Mouse (Mus musculus) CH12.LX (cell line): ENCODE measurements around the gene Atf4. TPM values are rescaled to one million over a fixed set of nuclear protein-coding genes. Genes with fewer than 3 reads are reported as not detected.

Experiments
- DNase-seq: peaks from one replicate; pipeline ENCODE4 v3.0.0-alpha.2; 2013; ENCODE audit errors: extremely low read depth
- H3K27ac ChIP-seq: 2 replicates; pipeline ENCODE4 v1.5.1; 2012; ENCODE audit warnings: low read depth, mild to moderate bottlenecking, control low read depth, moderate library complexity; ENCODE audit not compliant: insufficient read depth
- H3K27me3 ChIP-seq: replicated peaks from 2 replicates; pipeline ENCODE3; 2012; ENCODE audit warnings: inconsistent platforms
- H3K36me3 ChIP-seq, 2 experiments: replicated peaks in 1 of 2; 2 replicates each; pipeline versions ENCODE3 to v1.6.1; 2012; ENCODE audit warnings: inconsistent platforms in 1 of 2, low read length in 1 of 2, mild to moderate bottlenecking in 1 of 2, mixed read lengths in 1 of 2, moderate library complexity in 1 of 2; ENCODE audit not compliant: control insufficient read depth in 1 of 2, insufficient read depth in 1 of 2
- H3K4me1 ChIP-seq, 2 experiments: 2 replicates each; pipeline ENCODE4 v1.6.1; 2012; ENCODE audit warnings: inconsistent platforms in 1 of 2, moderate library complexity in 1 of 2; ENCODE audit not compliant: insufficient read depth in 2 of 2, control insufficient read depth in 1 of 2
- H3K4me2 ChIP-seq: 2 replicates; pipeline ENCODE4 v1.6.1; 2012; ENCODE audit warnings: low read depth, mild to moderate bottlenecking, control low read depth; ENCODE audit not compliant: poor library complexity, insufficient read depth, severe bottlenecking
- H3K4me3 ChIP-seq, 3 experiments: fragments of 150-350 bp in 1 of 3; sonication (generic) in 1 of 3; replicated peaks in 1 of 3; 2 replicates each; pipeline versions ENCODE3 to v1.5.1; 2011 to 2012; ENCODE audit warnings: low read depth in 2 of 3, low read length in 2 of 3, mild to moderate bottlenecking in 2 of 3, moderate library complexity in 2 of 3, control low read depth in 1 of 3, improper control_type of control experiment in 1 of 3, inconsistent platforms in 1 of 3, mixed read lengths in 1 of 3; ENCODE audit not compliant: poor library complexity in 1 of 3
- H3K79me2 ChIP-seq: replicated peaks from 2 replicates; pipeline ENCODE4 v1.6.1; 2012; ENCODE audit warnings: mild to moderate bottlenecking, moderate library complexity; ENCODE audit not compliant: control insufficient read depth, poor library complexity, insufficient read depth, severe bottlenecking; ENCODE audit errors: extremely low read depth
- H3K9ac ChIP-seq: 2 replicates; pipeline ENCODE4 v1.6.1; 2012; ENCODE audit warnings: low read depth, mild to moderate bottlenecking, control low read depth, moderate library complexity; ENCODE audit not compliant: insufficient read depth
- H3K9me3 ChIP-seq: replicated peaks from 2 replicates; pipeline ENCODE3; 2012; ENCODE audit warnings: low read length, inconsistent platforms, mixed read lengths
- BHLHE40 ChIP-seq: IDR thresholded peaks from 2 replicates; pipeline ENCODE4 v1.6.1; 2011; ENCODE audit warnings: mild to moderate bottlenecking, low read depth, low read length, improper control_type of control experiment
- CHD1 ChIP-seq: IDR thresholded peaks from 2 replicates; pipeline ENCODE4 v1.6.1; 2012; ENCODE audit warnings: low read depth, low read length, improper control_type of control experiment, inconsistent platforms
- CHD2 ChIP-seq: IDR thresholded peaks from 2 replicates; pipeline ENCODE4 v1.6.1; 2011; ENCODE audit warnings: low read length, improper control_type of control experiment
- CTCF ChIP-seq, 2 experiments: IDR thresholded peaks in 1 of 2; conservative IDR thresholded peaks in 1 of 2; 2 replicates each; pipeline ENCODE4 v1.5.1; 2011 to 2012; ENCODE audit warnings: low read depth in 2 of 2, low read length in 2 of 2, improper control_type of control experiment in 1 of 2, inconsistent platforms in 1 of 2, mild to moderate bottlenecking in 1 of 2, moderate library complexity in 1 of 2
- E2F4 ChIP-seq: IDR thresholded peaks from 2 replicates; pipeline ENCODE4 v1.6.1; 2011; ENCODE audit warnings: low read depth, low read length, improper control_type of control experiment; ENCODE audit not compliant: insufficient replicate concordance
- ELF1 ChIP-seq: IDR thresholded peaks from 2 replicates; pipeline ENCODE4 v1.6.1; 2014; ENCODE audit warnings: low read depth, mild to moderate bottlenecking, inconsistent platforms, low read length, improper control_type of control experiment
- EP300 ChIP-seq: IDR thresholded peaks from 2 replicates; pipeline ENCODE4 v1.6.1; 2011; ENCODE audit warnings: low read length, improper control_type of control experiment
- GABPA ChIP-seq: IDR thresholded peaks from 2 replicates; pipeline ENCODE4 v1.6.1; 2012; ENCODE audit warnings: low read depth, low read length, improper control_type of control experiment, inconsistent platforms; ENCODE audit not compliant: insufficient replicate concordance
- HCFC1 ChIP-seq: IDR thresholded peaks from 2 replicates; pipeline ENCODE4 v1.6.1; 2012; ENCODE audit warnings: low read depth, mild to moderate bottlenecking, inconsistent platforms, low read length, improper control_type of control experiment
- IRF4 ChIP-seq: IDR thresholded peaks from 2 replicates; pipeline ENCODE4 v1.6.1; 2014; ENCODE audit warnings: low read depth, mild to moderate bottlenecking, inconsistent platforms, low read length, improper control_type of control experiment
- JUN ChIP-seq: IDR thresholded peaks from 2 replicates; pipeline ENCODE4 v1.6.1; 2011; ENCODE audit warnings: low read depth, mild to moderate bottlenecking, low read length, improper control_type of control experiment, moderate library complexity; ENCODE audit not compliant: insufficient read depth
- JUND ChIP-seq: conservative IDR thresholded peaks from 2 replicates; pipeline ENCODE4 v1.6.1; 2011; ENCODE audit warnings: low read depth, low read length, improper control_type of control experiment
- KAT2A ChIP-seq: IDR thresholded peaks from 2 replicates; pipeline ENCODE4 v1.6.1; 2012; ENCODE audit warnings: low read length, improper control_type of control experiment, inconsistent platforms; ENCODE audit not compliant: insufficient replicate concordance
- MAFK ChIP-seq: IDR thresholded peaks from 2 replicates; pipeline ENCODE4 v1.6.1; 2011; ENCODE audit warnings: low read length, improper control_type of control experiment; ENCODE audit not compliant: insufficient replicate concordance
- MAX ChIP-seq: IDR thresholded peaks from 2 replicates; pipeline ENCODE4 v1.6.1; 2011; ENCODE audit warnings: low read length, improper control_type of control experiment
- MAZ ChIP-seq: IDR thresholded peaks from 2 replicates; pipeline ENCODE4 v1.6.1; 2012; ENCODE audit warnings: low read depth, mild to moderate bottlenecking, inconsistent platforms, low read length, improper control_type of control experiment, moderate library complexity
- MEF2A ChIP-seq: IDR thresholded peaks from 2 replicates; pipeline ENCODE4 v1.6.1; 2014; ENCODE audit warnings: low read depth, mild to moderate bottlenecking, inconsistent platforms, low read length, improper control_type of control experiment, borderline replicate concordance
- MXI1 ChIP-seq: IDR thresholded peaks from 2 replicates; pipeline ENCODE4 v1.6.1; 2011; ENCODE audit warnings: mild to moderate bottlenecking, low read depth, low read length, improper control_type of control experiment
- MYC ChIP-seq: IDR thresholded peaks from 2 replicates; pipeline ENCODE4 v1.6.1; 2011; ENCODE audit warnings: low read depth, mild to moderate bottlenecking, improper control_type of control experiment, low read length
- NELFE ChIP-seq: IDR thresholded peaks from 2 replicates; pipeline ENCODE4 v1.6.1; 2011; ENCODE audit warnings: low read depth, low read length, improper control_type of control experiment
- NRF1 ChIP-seq: IDR thresholded peaks from 2 replicates; pipeline ENCODE4 v1.6.1; 2014; ENCODE audit warnings: low read depth, mild to moderate bottlenecking, inconsistent platforms, low read length, improper control_type of control experiment, moderate library complexity
- POLR2A ChIP-seq: IDR thresholded peaks from 2 replicates; pipeline ENCODE4 v1.6.1; 2011; ENCODE audit warnings: low read depth, mild to moderate bottlenecking, improper control_type of control experiment, low read length
- POLR2AphosphoS2 ChIP-seq: IDR thresholded peaks from 2 replicates; pipeline ENCODE4 v1.6.1; 2011; ENCODE audit warnings: low read depth, low read length, improper control_type of control experiment
- RAD21 ChIP-seq: IDR thresholded peaks from 2 replicates; pipeline ENCODE4 v1.6.1; 2011; ENCODE audit warnings: low read depth, mild to moderate bottlenecking, low read length, improper control_type of control experiment, moderate library complexity
- RCOR1 ChIP-seq: conservative IDR thresholded peaks from 2 replicates; pipeline ENCODE4 v1.6.1; 2012; ENCODE audit warnings: low read depth, mild to moderate bottlenecking, inconsistent platforms, low read length, improper control_type of control experiment
- SIN3A ChIP-seq: IDR thresholded peaks from 2 replicates; pipeline ENCODE4 v1.6.1; 2012; ENCODE audit warnings: low read length, improper control_type of control experiment, inconsistent platforms
- SMC3 ChIP-seq: IDR thresholded peaks from 2 replicates; pipeline ENCODE4 v1.6.1; 2011; ENCODE audit warnings: low read depth, low read length, improper control_type of control experiment
- TBP ChIP-seq: conservative IDR thresholded peaks from 2 replicates; pipeline ENCODE4 v1.6.1; 2011; ENCODE audit warnings: low read depth, low read length, improper control_type of control experiment
- TCF12 ChIP-seq: IDR thresholded peaks from 2 replicates; pipeline ENCODE4 v1.6.1; 2014; ENCODE audit warnings: low read depth, mild to moderate bottlenecking, inconsistent platforms, low read length, improper control_type of control experiment
- UBTF ChIP-seq: IDR thresholded peaks from 2 replicates; pipeline ENCODE4 v1.6.1; 2012; ENCODE audit warnings: low read depth, mild to moderate bottlenecking, inconsistent platforms, low read length, improper control_type of control experiment, moderate library complexity
- USF1 ChIP-seq: IDR thresholded peaks from 2 replicates; pipeline ENCODE4 v1.6.1; 2014; ENCODE audit warnings: low read depth, mild to moderate bottlenecking, inconsistent platforms, low read length, improper control_type of control experiment
- USF2 ChIP-seq: conservative IDR thresholded peaks from 2 replicates; pipeline ENCODE4 v1.6.1; 2011; ENCODE audit warnings: low read depth, low read length, improper control_type of control experiment
- ZC3H11A ChIP-seq: IDR thresholded peaks from 2 replicates; pipeline ENCODE4 v1.6.1; 2012; ENCODE audit warnings: low read depth, mild to moderate bottlenecking, inconsistent platforms, low read length, improper control_type of control experiment
- ZKSCAN1 ChIP-seq: IDR thresholded peaks from 2 replicates; pipeline ENCODE4 v1.6.1; 2012; ENCODE audit warnings: low read depth, inconsistent platforms, low read length, improper control_type of control experiment, borderline replicate concordance
- ZMIZ1 ChIP-seq: IDR thresholded peaks from 2 replicates; pipeline ENCODE4 v1.6.1; 2012; ENCODE audit warnings: low read depth, mild to moderate bottlenecking, inconsistent platforms, low read length, improper control_type of control experiment
- ZNF384 ChIP-seq: IDR thresholded peaks from 2 replicates; pipeline ENCODE4 v1.6.1; 2012; ENCODE audit warnings: low read depth, low read length, improper control_type of control experiment, inconsistent platforms
- dilution Hi-C: fragments of 300-500 bp; cut with MboI; formaldehyde crosslinking; loops from 2 replicates; pipeline ENCODE4 v1.14.3; 2020; ENCODE audit warnings: low sequenced_read_pairs; ENCODE audit not compliant: extremely low pct_unique_long_range_greater_than_20kb, extremely low pct_ligation_motif_present
- in situ Hi-C: fragments of 300-500 bp; cut with MboI; formaldehyde crosslinking; loops from 3 replicates; pipeline ENCODE4 v1.14.3; 2019; ENCODE audit warnings: low sequenced_read_pairs, low pct_ligation_motif_present, low pct_unique_long_range_greater_than_20kb, mixed read lengths
- polyA plus RNA-seq: library from polyadenylated mRNA; unstranded; fragments of >175 nt; gene quantifications from 2 replicates; pipeline ENCODE4 v1.2.1, GENCODE M21; 2012; ENCODE audit warnings: low read depth; ENCODE audit not compliant: insufficient read length
- total RNA-seq, 2 experiments: library from RNA; depleted of rRNA; stranded (reverse); fragments of 300-350 nt in 1 of 2; fragments of >200 nt in 1 of 2; gene quantifications; 2 replicates each; pipeline ENCODE4 v1.2.3; 2012 to 2014

The Atf4 gene
- total RNA-seq (2012; rRNA removed) (351 and 486 TPM in 2 replicates), total RNA-seq (2014; rRNA removed) (721 and 819 TPM in 2 replicates), polyA plus RNA-seq (324 and 357 TPM in 2 replicates)

GRCm38 (mm10) chr15:80254847-80255645 lies at the start of gene Atf4:
Atf4 (plus strand) TSS chr15:80255184.
- H3K36me3 ChIP-seq = peaks cover 53 to 71% of the 10 kb centered on the region in 2 experiments
- dilution Hi-C loops = no loop called here
- peak within 1 kb of the TSS; percentile 91 for H3K27ac ChIP-seq
- peaks cover 12 to 35% of the 10 kb centered on the region in 2 experiments for H3K4me1 ChIP-seq
- peak within 1 kb of the TSS; percentile 92 to 96 (median 94) for H3K4me3 ChIP-seq
- TF ChIP-seq ZNF384 (no peak), KAT2A (peak; percentile 97), CTCF (conservative IDR thresholded peaks at IDR 0.05 in 1 of 2, IDR thresholded peaks at IDR 0.05 in 1 of 2; ENCODE audit: low read depth in 2 of 2, low read length in 2 of 2) (no peak), ZMIZ1 (peak; percentile 99), CHD2 (peak; percentile 98), NRF1 (peak; percentile 51), POLR2A (peak; percentile 93), BHLHE40 (peak; percentile 94), TBP (peak; percentile 98), MAFK (no peak), RAD21 (no peak), JUN (no peak), SIN3A (peak; percentile 83), SMC3 (no peak), HCFC1 (peak; percentile 88), ZC3H11A (no peak), MXI1 (peak; percentile 87), NELFE (peak; percentile 100), GABPA (no peak; the same call in 1 of the 2 replicates), CHD1 (no peak), MAZ (0 out of 2 replicates have a peak, but pooled peaks have one; percentile 33), E2F4 (no peak; the same call in 1 of the 2 replicates), RCOR1 (no peak), MYC (peak; percentile 81), ELF1 (peak; percentile 67), MEF2A (no peak; the same call in 1 of the 2 replicates), USF2 (peak; percentile 94), ZKSCAN1 (no peak), MAX (no peak; the same call in 1 of the 2 replicates), USF1 (peak; percentile 96), POLR2AphosphoS2 (peak; percentile 98), EP300 (no peak), IRF4 (no peak), UBTF (peak; percentile 42; the same call in 1 of the 2 replicates), JUND (no peak), TCF12 (peak; percentile 99)
- peak within 1 kb of the TSS; percentile 96 for H3K9ac ChIP-seq
- H3K9me3 ChIP-seq = no peaks in the 10 kb centered on the region
- peak; percentile 99 for DNase-seq
- H3K79me2 ChIP-seq = peaks cover 17% of the 10 kb centered on the region
- in situ Hi-C loops = loop anchor here (5.0 to 25.0 kb wide), 2 partner anchors 38 to 707 kb away; no protein-coding TSS in a partner anchor
- no peaks in the 10 kb centered on the region for H3K27me3 ChIP-seq
- peak within 1 kb of the TSS; percentile 68 for H3K4me2 ChIP-seq
